Mouse (Mus musculus): ENCODE measurements at regions not wholly inside any gene's neighbourhood (a gene's known extent, or its start where the extent isn't known, plus 50 kb on each side); places are given as distances from the start of the nearest gene placed in this dataset.

DNA sequence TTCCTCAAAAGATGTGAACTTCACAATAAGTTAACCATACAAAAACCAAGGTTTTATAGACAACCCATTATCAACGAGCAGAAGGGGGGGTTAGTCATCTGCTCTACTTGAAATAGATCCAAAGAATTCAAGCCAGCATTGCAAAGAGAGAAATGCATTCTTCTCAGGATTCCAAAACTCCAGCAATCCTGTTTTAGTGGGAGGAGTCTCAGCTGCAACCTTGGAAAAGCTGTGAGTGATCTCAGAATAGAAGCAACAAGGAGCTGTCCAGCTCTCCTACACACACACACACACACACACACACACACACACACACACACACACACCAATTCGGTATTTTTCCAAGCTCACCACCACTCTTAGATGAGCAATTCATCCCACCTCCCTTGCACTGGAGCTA is 149.0 kb upstream of the BC052040 start:
- peak; percentile 70 for DNase-seq (ENCODE audit: low read depth, low spot score)

DNA sequence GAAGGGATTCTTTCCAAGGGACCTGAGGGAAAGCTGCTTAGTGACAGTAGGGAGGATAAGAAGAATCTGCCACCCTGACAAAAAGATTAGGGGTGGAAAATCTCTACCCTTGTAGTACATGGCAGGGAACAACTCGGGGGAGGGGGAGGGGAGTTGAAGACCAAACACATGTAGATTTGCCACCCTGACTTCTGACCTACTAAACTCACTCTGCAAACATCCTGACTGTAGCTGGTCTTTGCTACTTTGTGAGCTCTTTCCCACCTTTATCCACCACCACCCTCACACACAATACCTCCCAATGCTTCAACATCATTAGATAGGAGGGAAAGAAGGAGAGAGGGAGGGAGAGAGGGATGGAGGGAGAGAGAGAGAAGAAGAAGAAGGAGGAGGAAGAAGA is 140.4 kb upstream of the BC052040 start:
- DNase-seq (ENCODE audit: low read depth, low spot score): no peak

DNA sequence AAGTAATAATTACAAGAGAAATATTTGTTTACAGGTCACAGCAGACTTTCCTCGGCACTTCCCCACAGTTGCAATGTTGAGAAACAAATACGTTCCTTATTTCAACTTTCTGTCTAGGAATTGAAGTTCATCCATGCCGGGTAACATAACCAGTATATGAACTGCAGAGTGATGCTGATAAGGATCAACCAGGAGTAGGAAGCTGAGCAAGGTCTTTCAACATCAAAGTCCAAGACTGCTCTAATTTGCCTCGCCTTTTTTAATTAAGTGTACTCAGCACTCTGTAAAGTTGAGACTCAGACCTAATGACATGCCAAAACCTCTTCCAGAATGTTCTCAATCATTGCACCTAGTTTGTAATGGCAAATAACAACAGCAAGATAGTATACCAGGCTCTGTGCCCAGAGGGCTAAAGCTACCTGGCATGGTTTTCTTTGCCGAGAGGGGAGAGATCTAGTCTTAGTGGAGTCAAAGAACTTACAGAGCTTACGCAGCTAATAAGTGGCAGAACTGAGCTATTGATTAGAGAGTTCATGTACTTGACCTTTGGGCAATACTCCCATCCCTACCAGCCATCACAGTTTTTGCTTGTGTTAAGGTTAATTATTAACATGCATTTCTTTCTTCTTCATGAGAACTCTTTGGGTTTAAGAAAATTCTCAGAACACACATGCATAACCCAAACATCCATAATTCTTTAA is 131.6 kb upstream of the BC052040 start:
- DNase-seq (ENCODE audit: low read depth, low spot score): no peak

DNA sequence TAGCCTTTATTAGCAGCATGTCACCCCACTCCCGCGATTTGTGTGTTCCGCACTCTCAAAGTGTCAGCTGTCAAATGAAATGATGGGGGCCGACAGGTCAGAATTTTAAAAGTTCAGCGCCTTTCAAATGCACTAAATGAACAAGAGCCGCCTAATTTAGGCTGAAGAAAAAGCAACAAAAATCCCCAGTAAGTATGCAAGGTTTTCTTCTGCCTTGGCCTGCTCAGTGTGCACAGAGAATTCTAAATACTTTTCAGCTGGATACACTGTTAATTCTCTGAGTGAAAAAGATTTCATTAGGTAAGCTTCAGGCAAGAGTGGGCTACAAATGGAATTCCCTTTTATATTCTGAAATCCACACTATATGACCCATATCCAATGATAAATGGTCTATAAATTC is 125.9 kb upstream of the BC052040 start:
- no peak for DNase-seq (ENCODE audit: low read depth, low spot score)

DNA sequence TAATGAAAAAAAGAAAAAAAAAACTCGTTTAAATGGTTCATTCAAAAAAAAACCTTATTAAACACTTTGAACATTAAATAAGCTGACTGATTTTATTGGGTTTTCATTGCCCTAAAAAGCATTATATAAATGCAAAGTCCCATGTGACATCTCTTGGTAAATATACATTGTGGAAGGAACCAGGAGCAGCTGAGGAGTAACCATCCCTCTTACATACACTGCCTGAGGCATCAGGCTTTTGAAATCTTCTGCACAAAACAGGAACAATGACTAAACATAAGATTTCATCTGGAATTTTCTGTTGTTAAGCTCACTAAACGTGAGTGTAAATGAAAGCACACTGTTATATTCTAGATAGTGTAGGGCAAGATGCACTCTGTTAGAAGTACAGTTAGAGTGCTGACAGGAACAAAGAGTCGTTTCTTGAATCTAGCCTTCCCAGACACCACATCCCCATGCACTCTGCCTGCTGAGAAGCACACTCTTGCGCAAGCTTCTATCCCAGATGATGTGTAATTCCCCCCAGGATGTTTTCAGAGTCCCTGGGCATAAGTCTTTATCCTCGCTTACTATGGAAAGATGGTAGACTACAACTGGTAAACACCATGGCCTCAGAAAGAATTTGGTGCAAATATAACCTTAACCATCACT is 125.0 kb upstream of the BC052040 start:
- DNase-seq (ENCODE audit: low read depth, low spot score): no peak

DNA sequence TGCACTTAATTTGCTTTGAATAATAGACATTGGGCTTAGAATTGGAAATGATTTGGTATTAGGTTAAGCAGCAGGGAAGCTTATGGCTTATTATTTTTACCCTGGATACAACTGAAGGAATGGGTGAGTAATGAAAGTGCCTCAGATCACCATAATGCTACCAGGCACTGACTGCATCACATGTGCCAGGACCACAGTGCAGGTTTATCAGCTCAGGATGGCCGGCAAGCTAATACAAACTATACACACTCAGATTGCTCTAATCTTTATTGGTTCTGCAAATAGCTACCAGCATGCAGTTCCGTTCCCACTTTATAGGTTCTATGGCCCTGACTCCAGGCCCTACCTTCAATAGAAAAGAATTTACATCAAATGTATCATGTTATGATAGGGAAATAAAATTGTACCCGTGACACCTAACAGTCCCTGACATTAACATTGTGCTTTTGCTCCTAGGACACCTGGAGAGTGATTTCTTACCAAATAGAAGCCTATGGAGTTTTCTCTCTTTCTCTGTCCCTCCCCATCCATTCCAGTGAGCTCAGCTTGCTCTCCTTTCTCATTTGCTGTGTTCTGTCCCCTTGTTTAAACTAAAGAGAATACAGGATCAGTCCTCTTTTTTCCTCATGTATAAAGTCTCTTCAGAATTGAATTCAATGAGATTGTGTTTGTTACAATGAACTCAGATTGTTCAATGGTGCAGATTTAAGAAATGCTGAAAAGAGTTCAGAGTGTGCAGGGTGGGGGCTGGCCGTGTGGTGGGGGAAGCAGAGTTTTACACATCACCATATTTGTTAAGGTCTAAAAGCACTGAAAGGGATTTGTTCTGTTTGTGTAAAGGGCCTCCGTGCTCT is 121.3 kb upstream of the BC052040 start:
- no peak for DNase-seq (ENCODE audit: low read depth, low spot score)

DNA sequence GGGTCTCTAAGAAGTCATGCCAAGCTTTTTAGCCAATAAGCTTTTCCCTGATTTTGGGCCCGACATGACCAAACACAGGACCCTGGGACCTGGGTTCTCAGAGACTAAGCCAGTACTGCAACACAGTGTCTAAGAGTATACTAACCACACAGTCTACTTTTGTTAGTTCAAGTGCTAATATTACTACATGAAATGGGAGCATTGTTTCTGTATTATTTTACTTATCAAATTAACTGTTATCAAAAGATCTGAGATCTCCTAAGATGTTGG is 120.7 kb upstream of the BC052040 start:
- DNase-seq (ENCODE audit: low read depth, low spot score): no peak

DNA sequence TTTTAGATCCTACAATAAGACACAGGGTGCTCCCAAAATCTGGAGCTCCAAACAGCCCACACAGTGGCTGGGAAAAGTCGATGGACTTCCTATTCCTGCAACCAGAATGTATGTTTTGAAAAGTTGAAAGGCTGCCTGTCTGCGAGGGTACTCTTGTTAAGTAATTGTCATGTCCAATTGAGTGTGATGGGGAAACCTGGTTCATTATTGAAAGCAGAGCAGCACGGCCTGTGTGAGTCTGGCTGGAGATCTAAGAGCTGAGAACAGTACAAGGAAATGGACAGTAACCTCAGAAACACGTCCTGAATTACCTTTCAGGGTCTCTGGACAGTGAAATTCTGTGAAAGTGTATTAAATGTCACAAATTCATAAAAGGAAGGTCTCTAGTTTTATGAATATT is 115.3 kb upstream of the BC052040 start:
- no peak for DNase-seq (ENCODE audit: low read depth, low spot score)

DNA sequence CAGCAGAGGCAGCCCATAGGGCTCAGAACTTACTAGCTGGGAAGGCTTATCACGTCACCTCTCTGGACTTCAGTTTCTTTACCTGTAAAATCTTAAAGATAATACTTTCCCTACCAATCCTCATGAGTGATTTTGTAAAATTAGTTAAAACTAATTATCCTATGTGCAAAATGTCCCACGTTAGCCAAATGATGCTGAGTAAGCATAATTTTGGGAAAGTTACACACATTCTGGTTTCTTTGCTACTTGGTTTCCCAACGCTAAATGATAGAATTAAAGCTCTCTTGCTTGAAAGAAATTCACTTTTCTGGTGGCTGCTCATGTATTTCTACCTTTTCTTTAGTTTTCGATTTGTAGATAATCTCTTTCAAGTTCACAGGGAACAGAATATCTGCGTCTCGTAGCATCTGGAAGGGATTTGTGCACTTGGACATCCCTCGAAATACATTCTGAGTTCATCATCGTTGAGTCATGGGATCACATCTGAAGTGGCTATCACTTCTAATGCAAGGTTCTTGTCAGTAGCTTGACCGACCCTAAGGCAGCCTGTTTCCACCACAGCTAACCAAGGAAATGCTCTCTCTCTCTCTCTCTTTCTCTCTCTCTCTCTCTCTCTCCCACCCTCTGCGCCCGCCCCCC is 114.3 kb upstream of the BC052040 start:
- DNase-seq (ENCODE audit: low read depth, low spot score): no peak

DNA sequence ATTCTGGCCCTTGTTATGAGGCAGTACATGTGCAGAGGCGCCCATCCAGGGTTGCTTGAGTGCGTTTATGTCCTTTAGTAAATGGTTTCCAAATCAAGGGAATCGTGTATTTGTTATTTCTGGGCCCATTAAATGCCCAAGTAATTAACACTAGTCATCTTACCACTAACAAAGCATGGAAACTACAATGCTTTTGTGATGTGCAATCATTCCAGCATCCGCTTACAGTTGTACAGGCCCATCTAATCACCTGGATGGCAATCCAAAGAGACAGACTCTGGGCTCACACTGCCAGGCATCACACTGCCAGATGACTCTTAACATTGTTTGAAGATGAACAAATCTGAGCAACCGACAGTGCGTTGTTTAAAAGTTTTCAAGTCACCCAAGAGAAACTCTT is 113.6 kb upstream of the BC052040 start:
- no peak for DNase-seq (ENCODE audit: low read depth, low spot score)

DNA sequence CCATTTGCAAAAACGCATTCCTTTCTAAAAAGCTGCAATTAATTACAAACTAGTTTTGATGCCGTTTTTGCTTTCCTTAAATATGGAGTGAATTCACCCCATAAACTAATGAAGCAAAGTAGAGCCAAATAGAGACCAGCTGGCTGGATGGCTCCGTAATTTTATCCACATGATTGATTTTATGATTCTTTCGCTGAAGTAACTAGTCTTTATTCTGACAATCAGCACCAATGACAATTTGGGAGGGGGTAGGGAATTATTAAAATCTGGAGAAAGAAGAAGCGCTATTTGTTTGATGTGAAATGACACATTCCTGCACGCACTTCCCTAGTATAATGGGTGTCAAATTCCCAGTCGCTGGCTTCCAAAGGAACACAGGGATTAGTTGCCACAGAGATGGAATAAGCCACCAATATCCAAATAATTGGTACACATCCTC is 113.0 kb upstream of the BC052040 start:
- no peak for DNase-seq (ENCODE audit: low read depth, low spot score)

DNA sequence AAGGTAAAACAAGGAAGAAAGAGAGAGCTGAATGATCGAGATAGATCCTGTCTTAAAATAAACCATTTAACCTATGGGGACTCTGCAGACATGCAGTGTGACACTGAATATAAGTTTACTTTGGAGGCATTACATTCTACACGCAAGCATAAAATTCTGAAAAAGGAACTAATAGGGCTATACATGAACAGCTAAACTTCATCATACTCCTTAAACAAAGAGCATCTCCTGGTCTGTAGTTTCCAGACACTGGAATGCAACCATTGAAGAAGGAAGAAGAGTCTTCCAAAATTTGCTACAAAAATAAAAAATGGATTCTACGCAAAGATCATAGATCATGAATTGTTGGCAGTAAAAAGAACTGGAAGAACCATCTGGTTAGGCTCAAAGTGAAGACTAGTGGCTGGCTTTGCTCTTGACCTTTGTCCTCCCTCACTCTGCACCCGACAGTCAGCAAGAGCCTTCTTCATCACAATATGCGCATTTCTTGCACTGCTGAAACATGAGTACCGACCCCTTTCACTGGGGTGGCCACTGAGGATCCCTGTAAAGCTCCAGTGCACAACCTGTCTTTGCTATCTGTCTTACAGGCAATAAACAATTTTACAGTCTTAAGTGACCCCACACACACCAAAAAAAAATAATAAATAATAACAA is 112.2 kb upstream of the BC052040 start:
- DNase-seq (ENCODE audit: low read depth, low spot score): no peak

DNA sequence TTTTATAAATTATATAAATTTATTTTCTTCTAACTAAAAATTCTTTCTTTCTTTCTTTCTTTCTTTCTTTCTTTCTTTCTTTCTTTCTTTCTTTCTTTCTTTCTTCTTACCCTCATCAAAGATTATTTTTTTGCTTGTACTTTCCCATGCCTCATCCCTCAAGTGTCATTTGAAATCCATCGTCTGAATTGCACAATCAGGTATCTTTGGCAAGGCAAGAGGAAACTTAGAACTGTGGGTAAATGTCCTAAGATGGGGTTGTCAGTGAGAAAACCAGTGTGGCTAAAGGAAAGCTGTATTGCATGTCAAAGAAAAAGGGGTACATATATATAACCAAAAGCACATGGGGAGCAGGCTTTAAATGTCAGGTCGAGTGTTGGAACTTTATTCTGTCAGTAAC is 109.1 kb upstream of the BC052040 start:
- DNase-seq (ENCODE audit: low read depth, low spot score): no peak

DNA sequence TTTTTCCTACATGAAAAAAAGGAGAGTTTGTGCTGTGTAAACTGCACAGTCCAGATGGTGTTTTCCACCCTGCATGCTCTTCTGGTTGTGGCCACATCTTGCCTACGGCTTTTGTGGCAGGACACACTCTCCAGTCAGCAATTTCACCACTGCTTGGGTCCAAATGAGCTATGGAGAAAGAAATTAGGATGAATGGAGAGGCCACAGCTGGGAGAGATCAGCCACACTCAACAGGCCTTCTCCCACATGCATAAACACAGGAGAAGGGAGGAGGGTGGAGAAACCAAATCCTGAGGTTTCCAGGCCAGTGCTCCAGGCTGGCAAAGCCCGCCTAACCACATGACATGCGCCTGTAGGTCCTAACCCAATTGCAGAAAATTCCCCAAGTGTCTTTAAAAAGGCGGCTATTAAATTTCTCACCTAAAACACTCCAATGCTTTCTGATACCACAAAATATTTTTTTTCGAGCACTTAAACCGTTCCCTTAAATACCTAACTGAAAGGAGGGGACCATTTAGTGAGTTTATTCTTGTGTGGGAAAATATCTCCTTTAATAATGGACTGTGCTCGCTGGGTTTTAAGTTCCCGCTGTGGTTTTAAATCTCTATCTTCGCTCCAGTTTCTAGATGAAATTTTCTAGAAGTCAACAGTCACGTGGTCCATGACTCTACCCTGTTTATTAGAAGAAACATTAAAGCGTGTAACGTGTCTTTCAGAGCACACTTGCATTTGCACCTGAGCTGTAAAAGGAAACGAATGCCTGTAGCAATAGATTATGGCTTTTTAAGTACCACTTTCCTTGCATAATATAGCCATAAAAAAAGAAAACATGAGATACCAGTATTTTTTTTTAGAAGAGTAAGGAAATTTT is 97.9 kb upstream of the BC052040 start:
- DNase-seq (ENCODE audit: low read depth, low spot score): no peak

DNA sequence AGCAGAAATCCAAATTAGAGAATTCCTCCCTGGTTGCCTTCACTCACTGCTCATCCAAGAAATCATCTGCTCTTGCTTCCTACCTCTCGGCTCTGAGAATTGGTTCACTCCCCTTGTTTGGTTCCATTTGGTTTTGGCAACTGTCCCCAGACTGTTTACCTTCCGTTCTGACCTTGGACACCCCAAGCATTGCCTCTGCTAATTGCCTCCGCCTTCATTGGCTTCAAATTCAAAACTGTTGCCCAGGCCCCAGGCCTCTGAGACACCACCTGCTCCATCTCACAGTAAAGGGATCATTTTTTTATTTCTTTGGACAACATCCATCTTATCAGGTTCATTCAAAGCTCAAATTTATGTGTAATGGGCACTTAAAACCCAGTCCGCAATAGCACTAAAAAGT is 93.1 kb upstream of the BC052040 start:
- peak; percentile 31 for DNase-seq (ENCODE audit: low read depth, low spot score)

DNA sequence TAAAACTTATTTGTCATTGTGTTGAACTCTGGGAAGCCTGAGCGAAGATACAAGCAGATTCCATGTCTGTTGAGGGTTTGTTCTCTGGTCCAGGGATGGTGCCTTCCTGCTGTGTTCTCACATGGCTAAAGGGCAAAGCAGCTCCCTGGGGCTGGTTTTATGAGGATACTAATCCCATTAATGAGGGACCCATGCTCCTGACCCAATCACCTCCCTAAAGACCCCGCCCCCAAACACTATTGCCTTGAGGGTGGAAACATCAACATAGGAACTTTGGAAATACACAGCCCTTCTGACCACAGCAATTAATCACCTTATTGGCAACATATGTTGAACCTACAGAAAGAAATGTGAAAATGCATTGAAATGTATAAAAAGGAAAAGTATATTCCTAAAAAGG is 88.5 kb upstream of the BC052040 start:
- DNase-seq (ENCODE audit: low read depth, low spot score): no peak

DNA sequence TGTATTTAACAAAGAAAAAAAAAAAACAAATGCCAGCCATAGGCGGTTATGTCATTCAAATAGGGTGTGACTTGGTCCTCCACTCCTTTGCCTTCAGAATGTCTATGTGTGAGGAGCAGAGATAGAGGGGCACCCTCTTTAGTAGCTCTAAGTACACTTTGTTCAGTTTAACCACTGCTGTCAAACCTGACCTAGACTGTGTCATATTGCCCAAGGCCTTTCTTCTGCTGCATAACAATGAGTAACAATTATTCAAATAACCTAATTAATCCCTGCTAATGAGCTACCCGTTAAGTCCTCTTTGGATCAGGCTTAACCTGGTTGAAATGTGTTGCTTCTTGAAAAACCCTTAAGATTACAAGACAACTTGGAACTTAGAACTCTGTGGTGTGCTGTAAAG is 81.6 kb upstream of the BC052040 start:
- DNase-seq (ENCODE audit: low read depth, low spot score): no peak

DNA sequence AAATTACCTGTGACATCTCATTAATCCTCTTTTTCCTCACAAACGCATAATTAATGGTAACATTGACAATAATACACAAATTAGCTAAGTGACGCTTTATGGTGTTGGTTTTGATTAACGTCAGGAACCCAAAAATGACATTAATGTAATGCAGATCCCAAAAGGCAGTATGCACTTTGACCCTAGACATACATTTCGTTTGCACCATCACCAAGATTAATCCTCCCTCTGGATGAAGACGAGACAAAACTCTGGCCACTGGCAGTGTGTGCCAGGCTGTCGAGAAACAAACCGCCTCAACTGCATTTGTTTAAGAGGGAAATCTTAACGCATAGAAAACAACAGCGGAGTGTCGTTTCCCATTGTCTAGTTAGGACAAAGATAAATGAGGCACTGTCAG is 72.0 kb upstream of the BC052040 start:
- no peak for DNase-seq (ENCODE audit: low read depth, low spot score)

DNA sequence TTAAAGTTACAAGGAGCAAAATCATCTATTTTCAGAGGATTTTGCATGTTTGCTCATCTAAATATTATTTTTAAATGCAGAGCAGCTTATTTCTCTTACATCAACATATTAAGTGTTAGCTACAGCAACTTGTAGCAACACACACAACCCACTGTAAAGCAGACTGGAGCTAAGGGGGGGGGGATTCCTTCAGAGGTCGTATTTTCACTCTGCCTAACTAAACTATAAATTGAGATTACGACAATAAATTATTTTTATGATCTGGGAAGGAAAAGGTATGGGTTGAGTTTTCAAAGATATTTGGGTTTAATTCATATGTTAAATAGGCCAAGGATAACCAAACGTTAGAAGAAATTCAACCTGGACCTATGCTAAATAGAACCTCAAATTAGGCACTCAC is 70.4 kb upstream of the BC052040 start:
- no peak for DNase-seq (ENCODE audit: low read depth, low spot score)

DNA sequence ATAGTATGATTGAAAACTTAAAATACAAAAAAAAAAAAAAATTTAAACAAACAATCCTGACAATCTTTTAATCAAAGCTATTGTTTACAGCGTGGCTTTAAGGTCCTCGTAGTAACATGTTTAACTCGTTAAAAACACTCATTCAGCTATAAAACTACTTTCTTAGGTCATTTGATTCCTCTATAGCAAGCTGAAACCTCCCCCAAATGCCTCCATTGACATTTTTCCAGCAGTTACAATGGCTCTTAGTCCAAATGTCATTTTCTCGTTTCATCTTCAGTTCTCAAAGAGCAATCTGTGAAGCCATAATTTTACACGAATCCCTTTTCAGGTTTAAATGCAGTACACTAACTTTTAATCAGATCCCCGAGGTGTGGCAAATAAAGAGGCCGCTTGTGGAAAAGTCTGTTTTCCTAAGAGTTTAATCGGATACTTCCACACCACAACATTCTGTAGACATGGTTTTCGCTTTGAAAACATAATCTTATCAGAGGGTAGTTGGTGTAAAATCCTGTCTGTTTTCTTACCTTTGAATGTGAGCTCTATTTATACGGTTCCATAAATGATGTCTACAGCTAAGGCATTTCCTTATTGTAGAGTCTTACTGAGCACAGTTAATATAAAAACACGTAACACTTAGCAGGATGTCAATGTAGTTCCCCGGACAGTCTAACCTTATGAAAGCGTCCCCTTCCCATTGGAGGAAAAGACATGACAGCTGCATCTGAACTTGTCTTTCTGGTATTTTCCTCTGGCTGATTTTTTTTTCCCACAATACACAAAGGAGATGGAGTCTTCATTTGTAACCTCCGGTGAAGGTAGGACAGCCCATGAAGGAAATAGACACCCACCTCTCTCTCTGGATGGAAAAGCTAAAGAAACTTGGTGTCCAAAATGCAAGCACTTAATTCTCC is 69.6 kb upstream of the BC052040 start:
- DNase-seq (ENCODE audit: low read depth, low spot score): no peak

All from brain, adult 2 months (tissue).